Mouse (Mus musculus): ENCODE data around the gene Nisch. TPM values are rescaled to one million over a fixed set of nuclear protein-coding genes. Genes with fewer than 3 reads are reported as not detected.

Nisch gene
- 94.1 and 119 TPM in 2 replicates for polyA plus RNA-seq (2015; fragmentation: Nextera tagmentation; extraction: Ambion mirVana)

GRCm38 (mm10) chr14:31216846-31217245, at the start of gene Nisch:
TSS of gene Nisch (minus strand) at chr14:31216946.

DNA sequence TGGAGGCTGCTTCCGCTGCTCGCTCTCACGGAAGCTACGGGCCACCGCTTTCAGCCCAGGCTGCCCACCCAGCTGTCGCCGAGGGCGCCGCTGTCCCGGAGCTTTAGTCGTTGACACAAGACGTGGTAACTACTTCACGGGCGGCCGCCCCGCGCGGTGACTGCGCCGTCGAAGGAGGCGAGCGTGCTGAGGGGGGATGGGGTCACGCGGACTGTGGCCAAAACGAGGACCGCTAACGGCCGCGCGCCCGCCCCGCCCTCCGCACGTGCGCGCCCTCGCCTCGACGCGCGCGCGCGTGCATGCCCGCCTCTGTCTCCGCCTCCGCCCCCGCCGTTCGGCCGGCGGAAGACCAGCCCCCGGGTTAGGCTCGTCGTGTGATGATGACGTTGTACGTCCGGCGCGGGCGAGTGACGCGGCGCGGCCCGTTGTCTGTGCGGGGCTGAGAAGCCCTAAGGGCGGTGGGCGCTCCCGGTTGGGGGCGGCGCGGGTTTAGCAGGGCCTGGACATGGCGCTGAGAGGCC, 34.4 kb upstream of the Nisch start, which contains the start of the genes Phf7 and Bap1:
Phf7 (minus strand) TSS at position 234 of the 521 bp plus-strand sequence.
Bap1 (plus strand) TSS at position 367 of the 521 bp plus-strand sequence.

GRCm38 (mm10) chr14:31217666-31218065, 920 bp upstream of the Nisch start, which contains the start of gene Sema3g:
TSS of gene Sema3g (plus strand) at chr14:31217860.

DNA sequence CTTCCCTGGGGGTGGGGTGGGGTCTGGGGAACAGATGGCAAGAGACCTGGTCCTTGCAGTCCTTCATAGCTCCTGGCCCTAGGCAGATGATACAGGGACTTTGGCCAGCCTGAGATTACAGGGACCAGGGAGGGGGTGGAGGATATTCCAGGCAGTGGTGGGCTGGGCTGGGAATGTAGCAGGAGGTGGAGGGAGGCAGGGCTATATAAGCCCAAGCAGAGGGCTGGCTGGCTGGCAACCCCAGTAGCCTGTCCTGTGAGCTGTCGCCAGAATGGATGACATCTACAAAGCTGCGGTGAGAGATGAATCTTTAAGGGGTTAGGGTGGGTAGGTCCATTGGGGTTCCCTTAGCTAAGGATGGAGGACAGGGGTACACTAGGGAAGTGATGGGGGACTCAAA, 8.7 kb downstream of the Nisch start, which contains the start of gene Tnnc1:
Tnnc1 (plus strand) TSS at position 229 of the 400 bp plus-strand sequence.

GRCm38 (mm10) chr14:31168425-31168824, 48.3 kb downstream of the Nisch start, which contains the start of gene Stab1:
TSS of gene Stab1 (minus strand) at chr14:31168641.

DNA sequence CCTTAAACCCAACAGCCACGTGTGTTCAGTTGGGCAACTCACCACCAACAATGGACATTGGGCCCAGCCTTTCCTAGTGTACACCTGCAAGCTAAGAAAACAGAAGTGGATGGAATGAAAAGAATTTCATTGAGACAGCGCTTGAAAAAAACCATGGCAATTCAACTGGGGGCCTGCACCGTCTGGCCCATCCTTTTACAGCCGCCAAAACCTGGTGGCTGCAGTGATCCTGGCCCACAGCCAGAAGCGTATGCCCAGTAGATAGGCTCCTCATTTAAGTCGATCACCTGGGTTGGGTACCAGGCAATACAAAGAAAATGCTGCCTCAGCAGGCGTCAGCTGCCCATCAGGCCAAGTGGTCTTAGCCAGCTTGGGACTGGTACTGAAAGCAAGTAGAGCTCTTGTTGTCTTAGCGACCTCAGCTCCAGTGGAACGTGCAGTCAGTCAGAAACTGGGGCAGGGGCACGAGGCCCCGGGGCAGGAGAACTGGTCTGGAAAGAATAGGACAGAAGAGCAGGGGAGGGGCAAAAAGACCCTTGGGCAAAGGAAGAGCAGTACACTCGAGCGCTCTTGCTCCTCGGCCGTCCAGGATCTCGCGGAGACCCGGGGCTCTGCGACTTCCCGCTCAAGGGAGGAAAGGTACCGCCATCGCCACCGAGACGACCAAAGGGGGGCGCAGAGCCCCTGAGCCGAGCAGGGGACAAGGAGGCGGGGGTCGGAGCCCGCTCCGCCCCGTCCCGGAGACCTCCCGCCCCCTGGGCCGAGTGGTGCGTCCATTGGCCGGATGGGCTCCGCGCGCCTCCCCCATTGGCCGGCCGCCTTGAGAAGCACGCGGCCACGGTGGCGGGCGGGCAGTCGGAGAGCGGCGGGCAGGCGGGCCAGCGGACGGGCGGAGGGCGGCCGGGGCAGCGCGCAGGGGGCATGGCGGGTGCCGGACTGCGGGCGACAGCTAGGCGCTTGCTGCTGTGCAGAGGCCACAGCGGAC, 86.2 kb downstream of the Nisch start, which contains the start of gene Nt5dc2:
Nt5dc2 (plus strand) TSS at position 818 of the 985 bp plus-strand sequence.

DNA sequence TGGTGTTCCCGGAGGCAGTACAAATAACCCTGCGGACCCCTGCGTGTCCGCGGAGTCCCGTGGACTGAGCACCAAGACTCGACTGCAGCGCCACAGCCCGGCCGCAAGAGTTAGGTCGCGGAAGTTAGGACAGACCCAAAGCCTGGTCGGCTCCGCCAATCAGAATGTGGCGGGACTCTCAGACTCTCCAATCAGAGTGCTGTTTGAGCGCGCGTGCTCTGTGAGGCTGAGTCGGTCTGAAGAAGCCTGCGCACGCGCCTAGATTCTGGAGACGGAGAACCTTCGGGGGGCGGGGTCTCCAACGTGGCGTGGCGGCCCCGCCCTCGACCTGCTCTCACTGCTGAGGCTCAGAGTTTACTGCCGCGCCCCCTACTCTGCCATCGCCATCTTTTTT, 87.9 kb downstream of the Nisch start, which contains the start of gene Smim4:
Smim4 (minus strand) TSS at position 131 of the 394 bp plus-strand sequence.

Other genes with a start within 250 kb of the Nisch start
- gene Glt8d1, start 215.5 kb downstream of the Nisch start, polyA plus RNA-seq (2015; fragmentation: Nextera tagmentation; extraction: Ambion mirVana) = 20.8 and 29.2 TPM in 2 replicates
- gene Spcs1, start 215.3 kb downstream of the Nisch start, polyA plus RNA-seq (2015; fragmentation: Nextera tagmentation; extraction: Ambion mirVana) = 311 and 313 TPM in 2 replicates
- 64.9 and 65.8 TPM in 2 replicates for gene Pbrm1, start 197.8 kb downstream of the Nisch start, polyA plus RNA-seq (2015; fragmentation: Nextera tagmentation; extraction: Ambion mirVana)
- 135 and 137 TPM in 2 replicates for gene Gnl3, start 197.8 kb downstream of the Nisch start, polyA plus RNA-seq (2015; fragmentation: Nextera tagmentation; extraction: Ambion mirVana)
- 136 and 138 TPM in 2 replicates for gene Smim4, start 88.0 kb downstream of the Nisch start, polyA plus RNA-seq (2015; fragmentation: Nextera tagmentation; extraction: Ambion mirVana)
- 88.3 and 97.0 TPM in 2 replicates for gene Nt5dc2, start 85.9 kb downstream of the Nisch start, polyA plus RNA-seq (2015; fragmentation: Nextera tagmentation; extraction: Ambion mirVana)
- 28.7 and 37.1 TPM in 2 replicates for gene Stab1, start 48.3 kb downstream of the Nisch start, polyA plus RNA-seq (2015; fragmentation: Nextera tagmentation; extraction: Ambion mirVana)
- 0.53 and 0.75 TPM in 2 replicates for gene Tnnc1, start 8.6 kb downstream of the Nisch start, polyA plus RNA-seq (2015; fragmentation: Nextera tagmentation; extraction: Ambion mirVana)
- gene Sema3g, start 914 bp upstream of the Nisch start, polyA plus RNA-seq (2015; fragmentation: Nextera tagmentation; extraction: Ambion mirVana) = 1.1 TPM in 2 replicates
- gene Phf7, start 34.4 kb upstream of the Nisch start, polyA plus RNA-seq (2015; fragmentation: Nextera tagmentation; extraction: Ambion mirVana) = 12.9 TPM in 2 replicates
- gene Bap1, start 34.5 kb upstream of the Nisch start, polyA plus RNA-seq (2015; fragmentation: Nextera tagmentation; extraction: Ambion mirVana) = 36.9 TPM in 2 replicates
- 0.50 and 0.70 TPM in 2 replicates for gene Dnah1, start 107.0 kb upstream of the Nisch start, polyA plus RNA-seq (2015; fragmentation: Nextera tagmentation; extraction: Ambion mirVana)
- 17.7 and 20.7 TPM in 2 replicates for gene Capn7, start 119.7 kb upstream of the Nisch start, polyA plus RNA-seq (2015; fragmentation: Nextera tagmentation; extraction: Ambion mirVana)
- 20.2 and 31.5 TPM in 2 replicates for gene Sh3bp5, start 219.1 kb upstream of the Nisch start, polyA plus RNA-seq (2015; fragmentation: Nextera tagmentation; extraction: Ambion mirVana)

All from spleen, postnatal 0 days (tissue).